Mouse (Mus musculus) small intestine, adult 2 months (tissue): ENCODE results near the gene Rbmx2. TPM values are rescaled to one million over a fixed set of nuclear protein-coding genes. Genes with fewer than 3 reads are reported as not detected.

ENCODE experiments used
- H3K27ac ChIP-seq: fragments of 200-500 bp; 2 replicates; pipeline ENCODE4 v1.5.1; 2012; ENCODE audit warnings: low read depth, low read length, control low read depth, inconsistent platforms; ENCODE audit not compliant: insufficient read depth
- H3K27me3 ChIP-seq: fragments of 200-500 bp; 2 replicates; pipeline ENCODE4 v1.6.1; 2012; ENCODE audit warnings: mild to moderate bottlenecking, moderate library complexity, low read length, inconsistent platforms; ENCODE audit not compliant: control insufficient read depth, insufficient read depth
- H3K36me3 ChIP-seq: fragments of 200-500 bp; 2 replicates; pipeline ENCODE4 v1.6.1; 2012; ENCODE audit warnings: mild to moderate bottlenecking, low read length, control low read depth, inconsistent platforms; ENCODE audit not compliant: control insufficient read depth, insufficient read depth
- H3K4me1 ChIP-seq: fragments of 200-500 bp; 2 replicates; pipeline ENCODE4 v1.6.1; 2012; ENCODE audit warnings: low read length, inconsistent platforms, mixed read lengths; ENCODE audit not compliant: control insufficient read depth, insufficient read depth, insufficient read length
- H3K4me3 ChIP-seq: fragments of 200-500 bp; 2 replicates; pipeline ENCODE4 v1.5.1; 2012; ENCODE audit warnings: low read depth, mild to moderate bottlenecking, control low read depth, inconsistent platforms, low read length, moderate library complexity
- CTCF ChIP-seq: fragments of 200-500 bp; IDR thresholded peaks from 2 replicates; pipeline ENCODE4 v1.5.1; 2012; ENCODE audit warnings: low read depth, mild to moderate bottlenecking, control low read depth, inconsistent platforms, low read length, moderate library complexity, mixed read lengths; ENCODE audit not compliant: insufficient replicate concordance, insufficient read length; ENCODE audit errors: extremely low read depth
- POLR2A ChIP-seq: fragments of 200-500 bp; IDR thresholded peaks from 2 replicates; pipeline ENCODE4 v1.6.1; 2012; ENCODE audit warnings: low read depth, mild to moderate bottlenecking, control low read depth, inconsistent platforms, low read length, moderate library complexity
- WGBS: fragments of 180-500 bp; shearing (Covaris S2); methylation state at CpG from one replicate; pipeline ENCODE4 v1.1.7; 2018; 5-methylcytosine and 5-hydroxymethylcytosine counted together
- polyA plus RNA-seq: library from polyadenylated mRNA; depleted of rRNA; stranded (reverse); fragments of >200 nt; gene quantifications from 2 replicates; pipeline ENCODE4 v1.2.3, GENCODE M21; 2012; rRNA removed

Rbmx2 gene
- polyA plus RNA-seq, 1 experiment: 0.10 TPM

DNA sequence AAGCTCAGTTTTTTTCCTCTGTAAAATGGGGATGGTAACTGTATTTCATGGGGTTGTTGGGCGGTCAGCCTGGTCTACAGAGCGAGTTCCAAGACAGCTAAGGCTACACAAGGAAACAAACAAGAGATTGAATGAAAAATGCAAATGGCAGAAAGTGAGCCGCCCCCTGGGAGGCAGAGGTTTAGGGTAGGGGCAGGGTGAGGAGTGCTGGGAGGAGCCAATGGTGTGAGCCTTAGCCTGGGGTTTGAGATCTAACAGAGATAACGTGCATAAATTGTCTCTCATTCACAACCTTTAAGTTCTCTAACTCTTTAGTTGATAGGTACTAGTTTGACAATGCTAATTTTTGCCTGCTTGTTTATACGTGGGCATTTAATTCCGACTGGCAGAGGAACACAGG is 344 bp upstream of the Rbmx2 start:
- TF ChIP-seq POLR2A: no peak
- no peak for TF ChIP-seq CTCF
- Histone ChIP-seq H3K27me3 (no peaks in the 10 kb centered on the region), H3K27ac (no peak overlapping the region), H3K36me3 (peaks cover 5% of the 10 kb centered on the region; the same call in 1 of the 2 replicates), H3K4me3 (peak overlapping the region; percentile 87), H3K4me1 (no peaks in the 10 kb centered on the region)
- WGBS: 21% methylated on average over 6 of the region's 6 CpGs

DNA sequence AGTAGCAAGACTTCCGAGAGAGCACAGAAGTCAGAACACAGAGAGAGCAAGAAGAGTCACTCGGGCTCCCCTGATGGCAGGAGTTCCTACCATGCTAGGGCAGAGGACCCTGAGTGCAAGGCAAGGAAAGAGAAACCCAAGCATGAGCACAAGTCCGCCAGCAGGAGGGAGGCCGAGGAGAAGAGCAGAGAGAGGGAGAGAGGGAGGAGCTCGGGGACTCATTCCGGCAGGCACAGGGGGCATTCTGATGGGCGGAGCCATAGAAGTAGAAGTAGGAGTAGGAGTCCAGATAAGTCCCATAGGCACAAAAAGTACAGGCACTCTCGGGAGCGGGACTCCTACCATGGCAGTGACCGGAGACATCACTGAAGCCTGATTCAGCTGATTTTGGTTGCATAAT is 14.9 kb downstream of the Rbmx2 start:
- TF ChIP-seq CTCF: no peak
- TF ChIP-seq POLR2A: no peak
- Histone ChIP-seq H3K36me3 (0 out of 2 replicates have a peak, but pooled peaks cover 2% of the 10 kb centered on the region), H3K27me3 (no peaks in the 10 kb centered on the region), H3K4me3 (no peak overlapping the region), H3K27ac (no peak overlapping the region), H3K4me1 (no peaks in the 10 kb centered on the region)
- 88% methylated on average over 10 of the region's 10 CpGs for WGBS

DNA sequence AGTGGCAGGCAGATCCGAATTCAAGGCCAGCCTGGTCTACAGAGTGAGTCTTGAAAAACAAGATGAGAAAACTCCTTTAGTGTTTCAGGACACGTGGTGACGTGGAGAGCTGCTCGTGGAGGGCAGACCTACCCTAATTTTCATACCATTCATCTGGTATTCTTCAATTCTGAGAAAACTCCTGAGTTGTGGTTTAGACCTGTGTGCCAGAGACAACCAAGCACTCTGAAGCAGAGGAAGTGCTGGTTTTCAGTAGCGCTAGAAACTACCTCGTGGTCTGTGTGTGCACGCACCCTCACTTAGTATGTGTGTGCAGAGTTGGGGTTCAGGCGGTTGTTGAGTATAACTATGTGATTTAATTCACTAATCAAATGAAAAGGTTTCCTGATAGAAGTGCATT is 18.0 kb downstream of the Rbmx2 start:
- Histone ChIP-seq H3K36me3 (0 out of 2 replicates have a peak, but pooled peaks cover 2% of the 10 kb centered on the region), H3K4me3 (no peak overlapping the region), H3K4me1 (no peaks in the 10 kb centered on the region), H3K27ac (no peak overlapping the region), H3K27me3 (no peaks in the 10 kb centered on the region)
- TF ChIP-seq CTCF (no peak), POLR2A (no peak)
- 85% methylated on average over 8 of the region's 8 CpGs for WGBS

DNA sequence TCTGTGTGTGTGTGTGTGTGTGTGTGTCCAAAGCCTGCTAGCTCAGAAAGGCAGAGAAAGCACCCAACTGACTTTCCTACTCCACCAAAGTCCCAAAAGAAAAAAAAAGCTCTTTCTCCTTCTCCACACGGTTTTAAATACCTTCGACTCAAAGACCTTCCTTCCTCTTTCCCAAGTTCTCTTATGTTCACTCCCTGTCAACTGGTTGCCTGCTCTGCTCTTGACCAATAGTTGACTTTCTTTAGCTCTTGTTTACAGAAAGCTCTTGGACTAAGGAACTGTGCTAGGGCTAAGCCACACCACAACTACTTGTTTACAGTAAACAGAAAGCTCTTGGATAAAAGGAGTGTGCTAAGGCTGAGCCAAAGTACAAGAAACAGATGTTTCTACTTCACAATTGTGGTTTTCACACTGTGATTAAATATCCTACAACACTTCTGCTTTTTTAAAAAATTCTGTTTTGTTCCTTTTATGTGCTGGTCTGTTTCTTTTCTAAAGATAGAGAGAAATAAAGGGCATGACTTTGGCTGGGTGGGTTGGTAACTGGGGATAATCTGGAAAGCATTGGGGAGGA is 60.0 kb downstream of the Rbmx2 start:
- Histone ChIP-seq H3K4me3 (no peak overlapping the region), H3K36me3 (no peaks in the 10 kb centered on the region), H3K27me3 (no peaks in the 10 kb centered on the region), H3K27ac (no peak overlapping the region), H3K4me1 (no peaks in the 10 kb centered on the region)
- TF ChIP-seq POLR2A (no peak), CTCF (no peak)
- 67% methylated on average over 2 of the region's 2 CpGs for WGBS

Other genes starting within 250 kb of the Rbmx2 start
- gene Elf4, start 231.9 kb upstream of the Rbmx2 start, polyA plus RNA-seq: 12.3 and 36.8 TPM in 2 replicates
- 6.5 and 11.5 TPM in 2 replicates for gene Aifm1, start 181.4 kb upstream of the Rbmx2 start, polyA plus RNA-seq
- gene Rab33a, start 175.7 kb upstream of the Rbmx2 start, polyA plus RNA-seq: 0.72 TPM in 1 of 2 replicates, not detected in the other
- 0.19 and 0.65 TPM in 2 replicates for gene Zfp280c, start 100.5 kb upstream of the Rbmx2 start, polyA plus RNA-seq
- 0.10 and 0.33 TPM in 2 replicates for gene Slc25a14, start 71.6 kb upstream of the Rbmx2 start, polyA plus RNA-seq
- 0.04 and 0.55 TPM in 2 replicates for gene Gpr119, start 20.5 kb upstream of the Rbmx2 start, polyA plus RNA-seq
- not detected in 2 replicates for gene Gm595, start 182.7 kb downstream of the Rbmx2 start, polyA plus RNA-seq